Mouse (Mus musculus) forebrain, embryonic 15.5 days (tissue): ENCODE measurements at regions not wholly inside any gene's neighbourhood (a gene's known extent, or its start where the extent isn't known, plus 50 kb on each side); places are given as distances from the start of the nearest gene placed in this dataset.

Source experiments
- ATAC-seq: fragments of 200-750 bp; cut with Nextera tagmentation; replicated peaks from 2 replicates; pipeline ENCODE4 v1.8.0; 2017; ENCODE audit warnings: mild to moderate bottlenecking, moderate TSS enrichment, moderate library complexity
- H3K27ac ChIP-seq: fragments of 300-500 bp; sonication (generic); replicated peaks from 2 replicates; pipeline ENCODE4 v1.5.1; 2015; ENCODE audit warnings: mild to moderate bottlenecking, inconsistent platforms
- H3K27me3 ChIP-seq: fragments of 300-500 bp; sonication (generic); 2 replicates; pipeline ENCODE4 v1.6.1; 2015; ENCODE audit warnings: inconsistent platforms
- H3K36me3 ChIP-seq: fragments of 300-500 bp; sonication (generic); 2 replicates; pipeline ENCODE4 v1.6.1; 2015; ENCODE audit warnings: mild to moderate bottlenecking, inconsistent platforms
- H3K4me1 ChIP-seq: fragments of 300-500 bp; sonication (generic); 2 replicates; pipeline ENCODE4 v1.6.1; 2015; ENCODE audit warnings: inconsistent platforms
- H3K4me2 ChIP-seq: fragments of 300-500 bp; sonication (generic); replicated peaks from 2 replicates; pipeline ENCODE4 v1.6.1; 2015; ENCODE audit warnings: mild to moderate bottlenecking, inconsistent platforms
- H3K4me3 ChIP-seq: fragments of 300-500 bp; sonication (generic); 2 replicates; pipeline ENCODE4 v1.5.1; 2015; ENCODE audit warnings: mild to moderate bottlenecking, inconsistent platforms
- H3K9ac ChIP-seq: fragments of 300-500 bp; sonication (generic); replicated peaks from 2 replicates; pipeline ENCODE4 v1.6.1; 2015; ENCODE audit warnings: mild to moderate bottlenecking, inconsistent platforms
- H3K9me3 ChIP-seq: fragments of 300-500 bp; sonication (generic); 2 replicates; pipeline ENCODE4 v1.6.1; 2016; ENCODE audit warnings: inconsistent platforms
- WGBS: fragments of 180-500 bp; shearing (Covaris S2); methylation state at CpG from one replicate; pipeline ENCODE4 v1.1.7; 2015; ENCODE audit warnings: mixed read lengths; 5-methylcytosine and 5-hydroxymethylcytosine counted together

GRCm38 (mm10) chr11:50547776-50548175, 54.1 kb upstream of the Adamts2 start:
- no peak overlapping the region for H3K4me3 ChIP-seq
- H3K27ac ChIP-seq = no peak overlapping the region
- no peaks in the 10 kb centered on the region for H3K27me3 ChIP-seq
- peaks cover 10% of the 10 kb centered on the region for H3K4me1 ChIP-seq
- H3K4me2 ChIP-seq = no peak overlapping the region
- H3K9ac ChIP-seq = no peak overlapping the region
- H3K9me3 ChIP-seq = no peaks in the 10 kb centered on the region
- WGBS = 44% methylated on average over 2 of the region's 2 CpGs
- no peak for ATAC-seq
- H3K36me3 ChIP-seq = no peaks in the 10 kb centered on the region

- Histone ChIP-seq H3K27me3 (no peaks in the 10 kb centered on the region), H3K9ac (no peak overlapping the region), H3K4me1 (peaks cover 10% of the 10 kb centered on the region), H3K36me3 (no peaks in the 10 kb centered on the region), H3K4me2 (no peak overlapping the region), H3K4me3 (no peak overlapping the region), H3K9me3 (no peaks in the 10 kb centered on the region), H3K27ac (peak overlapping the region; percentile 59)
- ATAC-seq = peak; percentile 69; the same call in 1 of the 2 replicates
- WGBS = 69% methylated on average over 11 of the region's 11 CpGs
Observed at GRCm38 (mm10) chr11:50546456-50547144, 55.3 kb upstream of the Adamts2 start.

GRCm38 (mm10) chr11:50545421-50545820, 56.5 kb upstream of the Adamts2 start:
- H3K4me2 ChIP-seq = no peak overlapping the region
- H3K9me3 ChIP-seq = no peaks in the 10 kb centered on the region
- H3K4me1 ChIP-seq = peaks cover 10% of the 10 kb centered on the region
- no peaks in the 10 kb centered on the region for H3K27me3 ChIP-seq
- WGBS = 85% methylated on average over 6 of the region's 6 CpGs
- no peak overlapping the region for H3K9ac ChIP-seq
- ATAC-seq = no peak
- no peak overlapping the region for H3K4me3 ChIP-seq
- no peaks in the 10 kb centered on the region for H3K36me3 ChIP-seq
- H3K27ac ChIP-seq = 0 out of 2 replicates have a peak overlapping the region, but pooled peaks have one; percentile 59

- ATAC-seq = no peak
- Histone ChIP-seq H3K36me3 (no peaks in the 10 kb centered on the region), H3K4me2 (no peak overlapping the region), H3K27me3 (no peaks in the 10 kb centered on the region), H3K9me3 (no peaks in the 10 kb centered on the region), H3K27ac (no peak overlapping the region), H3K9ac (no peak overlapping the region), H3K4me1 (no peaks in the 10 kb centered on the region), H3K4me3 (no peak overlapping the region)
- WGBS = 71% methylated on average over 11 of the region's 11 CpGs
Observed at GRCm38 (mm10) chr11:50540136-50540535, 61.7 kb upstream of the Adamts2 start.

- Histone ChIP-seq H3K36me3 (no peaks in the 10 kb centered on the region), H3K4me2 (no peak overlapping the region), H3K9me3 (no peaks in the 10 kb centered on the region), H3K4me1 (no peaks in the 10 kb centered on the region), H3K4me3 (no peak overlapping the region), H3K27me3 (no peaks in the 10 kb centered on the region), H3K27ac (no peak overlapping the region), H3K9ac (no peak overlapping the region)
- 48% methylated on average over 2 of the region's 2 CpGs for WGBS
- no peak for ATAC-seq
Observed at GRCm38 (mm10) chr11:50534266-50534665, 67.6 kb upstream of the Adamts2 start.

- no peak for ATAC-seq
- H3K4me2 ChIP-seq = no peak overlapping the region
- no peaks in the 10 kb centered on the region for H3K36me3 ChIP-seq
- WGBS = 51% methylated on average over 5 of the region's 5 CpGs
- no peaks in the 10 kb centered on the region for H3K9me3 ChIP-seq
- no peak overlapping the region for H3K4me3 ChIP-seq
- no peak overlapping the region for H3K9ac ChIP-seq
- no peaks in the 10 kb centered on the region for H3K4me1 ChIP-seq
- no peaks in the 10 kb centered on the region for H3K27me3 ChIP-seq
- H3K27ac ChIP-seq = no peak overlapping the region
Observed at GRCm38 (mm10) chr11:50527923-50528322, 74.0 kb upstream of the Adamts2 start.

GRCm38 (mm10) chr11:50520162-50520561, 81.7 kb upstream of the Adamts2 start:
- no peak overlapping the region for H3K4me2 ChIP-seq
- H3K36me3 ChIP-seq = no peaks in the 10 kb centered on the region
- no peaks in the 10 kb centered on the region for H3K27me3 ChIP-seq
- 68% methylated on average over 9 of the region's 9 CpGs for WGBS
- H3K4me3 ChIP-seq = no peak overlapping the region
- H3K9ac ChIP-seq = no peak overlapping the region
- H3K4me1 ChIP-seq = no peaks in the 10 kb centered on the region
- H3K9me3 ChIP-seq = no peaks in the 10 kb centered on the region
- ATAC-seq = no peak
- H3K27ac ChIP-seq = no peak overlapping the region

- H3K9ac ChIP-seq = no peak overlapping the region
- H3K4me3 ChIP-seq = no peak overlapping the region
- H3K27ac ChIP-seq = no peak overlapping the region
- no peak overlapping the region for H3K4me2 ChIP-seq
- 85% methylated on average over 5 of the region's 5 CpGs for WGBS
- no peaks in the 10 kb centered on the region for H3K27me3 ChIP-seq
- H3K9me3 ChIP-seq = no peaks in the 10 kb centered on the region
- H3K36me3 ChIP-seq = no peaks in the 10 kb centered on the region
- H3K4me1 ChIP-seq = peaks cover 8% of the 10 kb centered on the region
- no peak for ATAC-seq
Observed at GRCm38 (mm10) chr11:50507882-50508281, 77.0 kb upstream of the Rufy1 start.

- no peak for ATAC-seq
- WGBS = 67% methylated on average over 4 of the region's 4 CpGs
- no peaks in the 10 kb centered on the region for H3K9me3 ChIP-seq
- H3K4me2 ChIP-seq = no peak overlapping the region
- H3K9ac ChIP-seq = no peak overlapping the region
- H3K27me3 ChIP-seq = no peaks in the 10 kb centered on the region
- H3K27ac ChIP-seq = no peak overlapping the region
- H3K4me3 ChIP-seq = no peak overlapping the region
- peaks cover 8% of the 10 kb centered on the region for H3K4me1 ChIP-seq
- H3K36me3 ChIP-seq = no peaks in the 10 kb centered on the region
Observed at GRCm38 (mm10) chr11:50507498-50507824, 76.5 kb upstream of the Rufy1 start.

GRCm38 (mm10) chr11:50506820-50507497, 76.0 kb upstream of the Rufy1 start:
- no peaks in the 10 kb centered on the region for H3K9me3 ChIP-seq
- H3K4me1 ChIP-seq = peaks cover 8% of the 10 kb centered on the region
- no peak overlapping the region for H3K4me2 ChIP-seq
- H3K36me3 ChIP-seq = no peaks in the 10 kb centered on the region
- H3K4me3 ChIP-seq = no peak overlapping the region
- ATAC-seq = peak; percentile 41; the same call in 1 of the 2 replicates
- H3K27me3 ChIP-seq = no peaks in the 10 kb centered on the region
- H3K27ac ChIP-seq = no peak overlapping the region
- WGBS = 39% methylated on average over 5 of the region's 5 CpGs
- no peak overlapping the region for H3K9ac ChIP-seq

GRCm38 (mm10) chr11:50501352-50501751, 70.4 kb upstream of the Rufy1 start:
- Histone ChIP-seq H3K9ac (no peak overlapping the region), H3K27me3 (no peaks in the 10 kb centered on the region), H3K36me3 (no peaks in the 10 kb centered on the region), H3K4me3 (no peak overlapping the region), H3K9me3 (no peaks in the 10 kb centered on the region), H3K27ac (no peak overlapping the region), H3K4me1 (no peaks in the 10 kb centered on the region), H3K4me2 (no peak overlapping the region)
- WGBS = 74% methylated on average over 12 of the region's 12 CpGs
- no peak for ATAC-seq

GRCm38 (mm10) chr11:50493123-50493476, 62.2 kb upstream of the Rufy1 start:
- Histone ChIP-seq H3K4me3 (no peak overlapping the region), H3K36me3 (no peaks in the 10 kb centered on the region), H3K27me3 (no peaks in the 10 kb centered on the region), H3K9ac (no peak overlapping the region), H3K4me1 (peaks cover 18% of the 10 kb centered on the region), H3K4me2 (no peak overlapping the region), H3K27ac (peak overlapping the region; percentile 90), H3K9me3 (no peaks in the 10 kb centered on the region)
- ATAC-seq = peak; percentile 1; the same call in 1 of the 2 replicates
- 73% methylated on average over 5 of the region's 5 CpGs for WGBS
